Mouse (Mus musculus) kidney, adult 9 months (tissue): ENCODE data around the gene Kdm2b.
A peak's percentile ranks its signal among the peaks of the same experiment; 100 is the strongest.

Experiments used
- DNase-seq: peaks from one replicate; pipeline ENCODE4 v3.0.0; 2022

Kdm2b gene

DNA sequence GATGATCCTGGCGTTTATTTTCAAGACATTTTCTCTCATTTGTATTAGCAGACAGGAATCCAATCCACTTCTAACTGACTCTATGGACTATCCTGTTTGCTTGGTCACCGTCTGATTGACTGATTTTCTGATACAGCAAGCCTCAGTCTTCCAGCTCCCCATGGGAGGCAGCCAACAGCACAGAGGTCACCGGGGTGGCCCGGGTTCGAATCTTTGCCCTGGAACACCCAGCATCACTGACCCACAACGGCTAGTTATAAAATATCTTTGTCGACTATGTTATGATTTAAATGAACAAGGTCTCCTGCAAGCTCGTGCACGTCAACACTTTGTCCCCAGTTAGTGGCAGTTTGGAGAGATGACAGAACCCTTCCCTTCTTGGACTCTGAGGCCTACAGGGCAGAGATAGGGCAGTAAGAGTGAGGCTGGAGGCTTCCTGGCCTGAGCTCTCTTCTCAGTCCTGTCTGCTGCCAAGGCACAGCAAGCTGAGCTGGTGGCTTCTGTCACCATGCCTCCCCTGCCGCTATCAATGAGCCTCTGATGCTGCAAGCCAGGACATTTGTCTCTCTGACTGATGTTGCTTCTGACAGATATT is 65.7 kb downstream of the Kdm2b start:
- DNase-seq = peak; percentile 75

DNA sequence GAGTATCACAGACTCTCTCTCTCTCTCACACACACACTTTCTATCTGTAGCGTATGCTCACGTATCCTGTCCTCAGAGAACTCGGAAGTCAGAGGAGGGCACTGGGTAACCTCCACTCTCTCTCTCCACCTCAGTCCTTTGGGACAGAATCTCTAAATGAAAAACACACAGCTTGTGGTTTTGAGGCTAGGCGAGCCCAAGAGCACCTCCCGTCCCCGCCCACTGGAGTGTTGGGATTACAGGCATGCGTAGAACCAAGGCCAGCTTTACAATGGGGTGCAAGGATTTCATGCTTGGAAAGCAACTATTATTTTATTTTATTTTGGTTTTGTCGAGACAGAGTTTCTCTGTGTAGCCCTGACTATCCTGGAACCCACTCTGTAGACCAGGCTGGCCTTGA is 67.7 kb downstream of the Kdm2b start:
- DNase-seq = no peak

DNA sequence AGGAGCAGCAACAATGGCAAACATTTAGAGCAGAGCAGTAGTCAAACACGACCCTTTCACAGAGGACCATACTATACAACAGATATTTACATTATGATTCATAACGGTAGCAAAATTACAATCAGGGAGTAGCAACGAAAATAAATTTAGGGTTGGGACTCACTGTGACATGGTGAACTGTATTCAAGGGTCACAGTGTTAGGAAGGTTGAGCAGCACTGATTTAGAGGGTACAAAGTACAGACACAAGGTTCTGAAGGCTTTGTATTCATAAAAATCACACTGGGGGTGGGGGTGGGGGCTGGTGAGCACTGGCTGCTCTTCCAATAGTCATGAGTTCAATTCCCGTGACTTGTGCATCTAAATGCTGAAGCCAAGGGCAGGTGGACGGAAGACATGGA is 69.1 kb downstream of the Kdm2b start:
- DNase-seq = no peak

DNA sequence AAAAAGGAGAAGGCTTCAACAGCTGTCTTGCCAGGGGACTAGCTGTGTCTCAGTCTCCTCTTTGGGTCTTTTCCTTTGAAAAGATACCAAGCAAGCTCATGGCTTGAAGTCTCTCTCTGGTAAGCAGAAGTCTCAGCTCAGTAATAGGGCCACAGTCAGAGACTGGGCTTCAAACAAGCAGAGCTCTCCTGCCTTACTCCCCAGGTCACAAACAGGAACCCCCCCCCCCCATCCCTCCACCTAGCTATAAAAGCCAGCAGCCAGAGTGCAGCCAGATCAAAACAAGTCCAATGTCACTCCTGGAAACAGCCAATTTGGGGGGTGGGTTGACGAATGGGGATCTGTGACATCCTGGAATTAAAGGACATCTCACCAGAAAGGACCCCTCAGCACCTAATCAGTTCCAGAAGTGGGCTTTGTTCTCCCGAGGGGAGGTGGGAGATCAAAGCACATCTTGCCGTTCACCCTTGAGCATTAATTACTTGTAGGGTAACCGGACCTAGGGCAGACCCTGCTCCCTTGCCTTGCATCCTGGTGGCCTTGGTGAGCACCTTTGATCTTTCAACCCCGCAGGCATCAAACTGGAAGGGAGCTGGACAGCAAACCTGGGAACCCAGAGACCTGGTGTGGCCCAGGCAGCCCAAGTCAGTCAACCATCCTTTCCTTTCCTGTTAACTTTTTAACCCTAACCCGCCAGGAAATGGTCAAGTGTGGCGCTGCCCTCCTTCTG is 71.5 kb downstream of the Kdm2b start:
- DNase-seq = no peak

DNA sequence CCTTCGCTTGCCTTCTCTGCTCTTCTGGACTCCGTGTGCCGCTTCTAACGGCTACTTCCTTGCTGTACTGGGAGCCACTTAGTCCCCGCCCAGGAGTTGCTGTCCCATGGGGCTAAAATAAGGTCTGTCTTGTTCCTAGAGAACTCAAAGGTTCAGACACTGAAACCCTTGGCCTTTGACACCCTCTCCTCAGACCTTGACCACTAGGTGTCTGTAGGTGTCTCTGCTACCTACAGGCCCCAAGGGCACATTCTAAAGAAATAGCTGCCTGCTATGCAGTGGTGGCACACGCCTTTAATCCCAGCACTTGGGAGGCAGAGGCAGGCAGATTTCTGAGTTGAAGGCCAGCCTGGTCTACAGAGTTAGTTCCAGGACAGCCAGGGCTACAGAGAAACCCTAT is 73.5 kb downstream of the Kdm2b start:
- no peak for DNase-seq

DNA sequence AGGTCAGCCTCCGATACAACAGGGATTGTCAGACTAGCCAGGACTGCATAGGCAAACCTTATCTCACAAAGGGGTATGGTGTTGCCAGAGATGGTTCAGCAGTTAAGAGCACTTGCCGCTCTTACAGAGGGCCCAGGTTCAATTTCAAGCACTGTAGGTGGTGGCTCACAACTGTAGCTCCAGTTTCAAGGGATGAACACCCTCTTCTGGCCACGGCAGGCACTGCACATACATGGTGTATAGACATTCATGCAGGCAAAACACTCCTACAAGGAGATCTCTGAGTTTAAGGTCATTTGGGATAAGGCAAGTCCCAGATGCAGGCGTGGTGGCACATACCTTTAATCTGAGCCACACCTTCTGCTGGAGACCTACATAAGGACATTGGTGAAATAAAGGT is 76.8 kb downstream of the Kdm2b start:
- no peak for DNase-seq

DNA sequence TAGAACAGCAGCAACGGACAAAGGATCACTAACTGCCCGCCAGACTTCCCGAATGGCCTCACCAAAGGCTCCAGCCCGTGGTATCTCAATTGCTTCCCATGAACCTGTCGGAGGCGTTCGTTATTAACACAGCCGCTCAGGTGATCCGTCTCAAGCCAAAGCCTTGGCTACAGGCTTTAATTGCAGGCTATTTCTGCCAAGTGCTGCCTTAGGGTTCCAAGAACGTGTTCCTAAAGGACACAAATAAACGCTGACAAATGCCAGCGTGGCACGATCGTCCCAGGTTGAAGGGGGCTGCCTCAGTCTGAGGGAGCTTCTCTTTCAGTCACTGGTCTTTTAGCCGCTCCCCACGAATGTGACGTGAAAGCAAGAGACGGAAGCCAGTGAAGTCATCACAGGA is 80.1 kb downstream of the Kdm2b start:
- no peak for DNase-seq

DNA sequence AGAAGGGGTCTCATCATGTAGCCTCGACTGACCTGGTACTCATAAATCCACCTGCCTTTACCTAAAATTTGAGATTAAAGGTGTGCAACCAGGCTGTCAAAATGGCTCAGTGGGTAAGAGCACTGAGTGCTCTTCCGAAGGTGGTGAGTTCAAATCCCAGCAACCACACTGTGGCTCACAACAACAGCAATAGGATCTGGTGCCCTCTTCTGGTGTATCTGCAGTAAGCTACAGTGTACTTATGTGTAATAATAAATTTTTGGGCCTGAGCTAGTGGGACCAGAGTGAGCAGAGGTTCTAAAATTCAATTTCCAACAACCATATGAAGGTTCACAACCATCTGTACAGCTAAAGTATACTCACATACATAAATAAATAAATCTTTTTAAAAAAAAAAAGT is 81.6 kb downstream of the Kdm2b start:
- no peak for DNase-seq

DNA sequence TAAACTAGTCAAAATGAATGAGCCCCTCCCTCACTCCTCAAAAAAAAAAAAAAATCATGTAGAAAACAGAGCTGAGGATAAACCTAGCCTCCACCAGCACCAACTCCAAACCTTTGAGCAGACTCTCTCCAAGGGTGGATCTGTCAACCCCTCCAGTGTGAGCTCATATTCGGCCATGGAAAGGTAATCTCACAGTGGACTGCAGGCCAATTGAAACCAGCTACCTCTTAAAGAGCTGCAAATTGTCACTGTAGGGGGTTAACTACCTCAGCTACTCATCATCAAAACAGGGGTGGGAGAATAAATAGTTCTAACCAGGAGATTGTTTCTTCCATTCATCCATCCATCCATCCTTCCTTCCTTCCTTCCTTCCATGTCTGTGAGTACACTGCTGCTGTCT is 82.4 kb downstream of the Kdm2b start:
- DNase-seq = no peak

DNA sequence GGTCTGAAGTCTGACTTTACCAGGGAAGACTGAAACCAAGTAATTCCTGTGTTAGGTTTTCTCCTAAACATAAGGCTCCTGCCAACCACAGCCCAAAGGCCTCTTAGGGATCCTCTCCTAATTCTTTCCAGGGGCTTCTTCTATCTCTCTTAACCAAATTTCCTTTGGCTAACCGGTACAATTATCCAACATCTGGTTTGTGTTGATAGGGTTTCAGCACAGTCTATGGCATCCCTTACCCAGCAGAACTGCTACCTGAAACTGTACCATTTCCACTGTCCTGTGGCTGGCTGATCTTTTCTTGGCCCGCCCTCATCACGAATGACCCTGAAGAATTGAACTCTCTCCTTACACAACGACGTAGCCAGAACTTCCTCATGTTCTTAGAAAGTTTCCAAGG is 86.5 kb downstream of the Kdm2b start:
- DNase-seq = no peak

DNA sequence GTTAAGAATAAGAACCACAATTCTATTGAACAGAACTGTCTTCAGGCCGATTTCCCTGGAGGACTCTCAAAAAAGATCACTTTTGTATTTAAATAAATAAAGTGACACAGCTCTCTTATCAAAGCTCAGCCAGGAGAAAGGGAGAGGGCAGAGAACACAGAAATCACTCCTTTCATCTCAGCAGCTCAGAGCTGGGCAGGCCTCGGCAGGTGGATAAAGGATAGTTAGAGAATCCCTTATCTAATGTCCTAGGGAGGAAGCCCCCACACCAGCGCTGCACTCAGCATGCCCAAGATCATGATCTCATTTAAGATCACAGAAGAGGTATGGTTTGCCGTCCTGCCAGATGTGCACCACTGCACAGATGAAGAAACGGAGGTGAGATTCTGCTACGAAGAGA is 87.4 kb downstream of the Kdm2b start:
- no peak for DNase-seq

DNA sequence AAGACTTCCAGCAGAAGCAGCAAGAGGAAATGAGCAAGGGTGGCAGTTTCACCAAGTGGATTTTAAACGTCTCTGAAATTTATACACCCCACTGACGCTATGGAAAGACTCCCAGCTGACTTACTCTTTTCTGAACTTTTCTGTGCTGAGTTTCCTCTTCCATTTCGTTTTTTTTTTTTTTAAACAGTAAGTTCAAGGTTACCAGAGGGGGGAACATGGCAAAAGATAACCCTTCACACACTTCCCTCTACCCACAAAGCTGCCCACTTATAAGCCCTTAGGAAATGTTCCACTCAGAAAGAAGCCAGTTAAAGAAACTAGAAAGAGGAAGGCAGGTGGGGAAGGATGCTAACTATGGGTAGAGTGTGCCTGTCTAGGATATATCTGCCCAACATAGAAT is 88.0 kb downstream of the Kdm2b start:
- no peak for DNase-seq

DNA sequence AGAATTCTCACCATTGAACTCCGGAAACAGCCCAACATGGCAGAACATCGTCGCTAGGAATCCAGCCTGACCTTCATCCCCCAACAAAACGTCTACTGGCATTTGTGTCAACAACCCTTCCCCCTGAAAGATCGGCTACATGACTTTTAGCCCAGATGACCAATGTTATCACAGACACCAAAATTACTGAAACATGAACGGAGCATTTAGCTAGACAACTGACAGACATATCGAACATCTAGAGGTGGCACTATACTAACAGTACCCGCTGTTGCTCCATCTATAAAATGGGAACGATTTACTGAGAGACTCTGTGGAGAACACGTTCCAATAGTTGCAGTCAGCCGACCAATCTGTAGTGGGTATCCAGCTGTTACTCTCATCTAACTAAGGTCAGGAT is 88.4 kb downstream of the Kdm2b start:
- no peak for DNase-seq

DNA sequence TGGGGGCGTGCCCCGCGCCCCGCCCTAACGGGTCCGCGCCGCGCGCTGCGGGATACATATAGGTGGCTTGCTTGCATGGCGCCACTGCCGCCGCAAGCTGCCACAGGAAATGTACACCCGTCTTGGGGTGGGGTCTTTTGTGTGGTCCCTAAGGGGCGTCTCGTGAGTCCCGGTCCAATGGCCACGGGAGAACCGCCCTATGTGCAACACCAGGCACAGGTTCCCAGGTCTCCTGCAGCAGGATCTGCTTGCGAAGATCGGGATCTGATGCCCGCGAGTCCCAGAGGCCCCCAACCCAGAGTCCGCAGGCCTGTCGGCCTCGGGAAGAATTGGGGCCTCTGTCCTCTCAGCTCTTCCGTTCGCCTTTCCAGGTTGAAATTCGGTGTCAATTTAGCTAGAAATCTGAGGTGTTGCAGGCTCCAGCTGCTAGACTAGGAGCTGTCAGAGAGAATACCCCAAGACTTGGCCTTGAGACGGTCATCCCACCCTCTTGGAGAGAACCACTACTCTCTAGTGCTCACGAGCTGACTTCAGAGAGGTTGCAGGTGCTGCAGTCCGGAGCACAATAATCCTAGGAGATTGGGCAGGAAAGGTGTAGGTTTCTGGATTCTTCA is 89.0 kb downstream of the Kdm2b start:
- DNase-seq = no peak

DNA sequence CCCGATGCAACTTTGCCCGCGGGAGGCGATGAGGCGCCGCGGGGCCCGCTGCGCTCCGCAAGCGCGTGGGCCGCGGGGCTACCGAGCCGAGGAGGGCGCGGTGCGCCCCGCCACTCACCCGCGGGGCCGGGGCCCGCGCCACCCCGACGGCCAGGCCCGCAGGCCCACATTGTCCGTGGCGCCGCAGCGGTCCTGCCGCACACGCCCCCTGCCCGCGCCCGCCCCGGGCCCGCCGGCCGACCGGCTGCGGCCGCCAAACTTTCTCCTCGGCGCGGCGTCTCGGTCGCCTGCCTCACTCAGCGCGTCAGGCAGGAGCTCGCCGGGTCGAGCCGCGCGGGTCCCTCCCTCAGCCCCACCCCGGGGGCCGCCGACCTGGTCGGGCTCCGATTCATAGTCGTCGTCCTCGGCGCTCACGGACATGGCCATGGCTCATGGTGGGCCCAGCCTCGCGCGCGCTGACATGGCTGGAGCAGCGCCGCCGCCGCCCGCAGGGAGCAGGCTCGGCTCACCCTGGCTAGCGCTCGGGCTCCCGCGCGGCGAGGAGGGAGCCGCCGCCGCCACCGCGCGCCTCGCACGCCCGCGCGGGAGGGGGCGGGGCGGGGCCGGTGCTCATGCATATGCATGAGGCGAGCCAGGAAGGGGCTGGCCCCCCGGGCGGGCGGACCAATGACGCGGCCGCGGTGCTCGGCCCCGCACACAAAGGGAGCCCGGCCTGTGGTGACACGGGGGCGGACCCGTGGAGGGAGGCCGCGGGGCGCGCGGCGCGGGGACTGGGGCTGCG is 89.7 kb downstream of the Kdm2b start:
- DNase-seq = peak; percentile 90

DNA sequence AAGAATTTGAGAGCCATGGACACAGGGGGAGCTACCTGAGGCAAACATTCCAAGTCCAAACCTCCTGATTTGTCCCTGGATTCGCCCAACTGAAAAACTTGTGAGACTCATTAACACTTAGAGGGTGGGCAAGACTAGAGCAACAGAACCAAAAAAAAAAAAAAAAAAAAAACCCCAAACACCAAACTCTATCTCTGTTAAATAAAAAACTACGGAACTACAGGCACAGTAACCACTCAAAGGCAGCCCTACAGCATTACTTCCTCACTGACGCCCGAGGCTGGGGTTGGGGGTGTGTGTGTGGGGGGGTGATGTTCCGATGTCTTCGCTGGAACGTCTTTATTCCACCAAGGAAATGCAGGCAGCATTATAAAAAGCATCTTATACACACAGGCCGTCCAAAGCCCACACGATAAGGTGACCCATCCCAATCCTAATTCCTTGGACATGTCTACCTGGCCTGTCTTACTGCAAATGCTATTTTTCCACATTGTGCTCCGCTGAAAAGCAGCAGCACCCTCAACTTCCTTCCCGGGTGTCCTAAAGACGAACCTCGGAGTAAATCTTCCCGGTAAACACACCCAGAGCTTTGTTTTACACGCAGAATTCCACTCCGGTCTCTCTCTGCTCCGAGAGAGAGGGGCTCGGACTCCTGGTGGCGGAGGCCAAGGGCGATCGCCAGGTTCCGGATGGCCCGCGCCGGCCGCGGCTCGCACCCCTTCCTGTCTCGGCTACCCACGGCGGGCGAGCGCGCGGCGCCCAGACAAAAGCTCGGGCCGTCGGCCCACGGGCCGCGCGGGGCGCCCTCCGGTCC is 90.5 kb downstream of the Kdm2b start:
- no peak for DNase-seq

DNA sequence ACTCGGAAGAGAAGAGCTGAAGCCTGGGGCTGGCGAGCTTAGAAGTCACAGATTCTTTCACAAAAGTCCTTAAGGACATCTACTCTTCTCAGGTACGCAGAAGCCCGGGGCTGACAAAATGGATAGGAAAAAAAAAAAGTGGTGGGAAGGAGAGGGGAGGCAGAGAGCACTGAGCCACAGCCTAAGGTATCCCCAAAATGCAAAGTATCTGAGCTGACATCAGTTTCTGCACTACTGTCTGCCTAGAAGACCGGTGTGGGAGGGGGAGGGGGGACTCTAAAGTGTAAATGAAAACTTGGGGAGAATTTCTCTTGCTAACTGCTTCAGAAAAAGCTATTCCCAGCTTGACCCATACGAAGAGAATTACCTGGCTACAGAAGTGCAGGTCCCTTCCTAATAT is 91.5 kb downstream of the Kdm2b start:
- no peak for DNase-seq

DNA sequence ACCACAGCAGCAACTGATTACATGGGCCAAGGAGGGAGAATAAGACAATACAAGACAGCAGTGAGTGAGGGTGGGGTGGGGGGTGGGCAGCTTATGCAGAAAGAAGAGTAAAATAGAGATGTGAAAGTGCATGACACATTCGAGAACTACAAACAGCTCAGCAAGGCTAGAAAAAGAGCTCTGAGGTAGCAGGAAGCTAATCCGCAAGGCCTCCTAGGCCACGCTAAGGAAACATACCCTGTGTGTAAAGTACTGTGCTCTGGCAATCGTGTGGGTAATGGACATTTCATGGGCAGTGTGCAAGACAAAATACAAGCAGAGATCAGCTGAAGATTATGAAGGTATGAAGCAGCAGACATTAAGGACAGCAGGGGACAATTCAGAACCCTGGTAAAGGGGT is 94.8 kb downstream of the Kdm2b start:
- DNase-seq = no peak

DNA sequence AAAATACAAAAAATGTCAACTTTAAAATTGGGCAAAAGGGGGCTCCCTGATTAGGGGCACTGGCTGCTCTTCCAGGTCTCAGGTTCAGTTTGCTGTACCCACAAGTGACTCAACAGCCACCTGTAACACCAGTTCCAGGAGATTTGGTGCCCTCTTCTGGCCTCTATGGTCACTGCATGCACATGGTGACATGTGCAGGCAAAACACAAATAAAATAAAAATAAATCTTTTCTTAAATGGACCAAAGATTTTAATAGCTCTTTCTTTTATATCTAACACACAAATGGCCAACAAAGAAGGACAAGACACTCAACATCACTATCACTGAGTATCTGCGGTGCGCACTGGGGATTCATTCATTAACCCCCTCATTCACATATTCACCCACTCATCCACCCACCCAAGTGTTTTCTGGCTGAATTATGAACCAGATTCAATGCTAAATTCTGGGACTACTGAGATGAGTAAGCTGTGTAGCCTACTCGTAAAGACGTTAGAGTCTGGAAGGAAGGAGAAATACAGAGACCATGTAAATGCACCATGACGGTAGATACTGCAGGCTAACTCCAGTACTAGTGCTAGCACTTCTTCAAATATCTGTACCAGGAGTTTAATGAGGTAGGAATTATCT is 95.5 kb downstream of the Kdm2b start:
- DNase-seq = peak; percentile 70

DNA sequence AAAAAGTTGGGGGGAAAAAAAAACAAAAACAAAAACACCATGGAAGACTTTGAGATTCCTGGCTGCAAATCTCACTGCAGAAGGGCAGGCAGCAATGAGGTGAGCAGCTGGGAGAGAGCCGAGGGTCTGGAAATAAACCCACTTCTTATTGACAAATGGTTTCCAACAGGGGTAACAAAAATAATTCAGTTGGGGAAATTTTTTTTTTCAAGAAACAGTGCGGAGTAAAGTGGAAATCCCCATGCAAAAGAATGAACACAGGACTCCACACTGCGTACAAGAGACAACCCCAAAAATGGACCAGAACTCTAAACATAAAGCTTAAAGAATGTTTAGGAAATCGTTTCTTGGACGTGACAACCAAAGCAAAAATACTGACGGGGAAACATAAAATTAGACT is 96.4 kb downstream of the Kdm2b start:
- DNase-seq = no peak

DNA sequence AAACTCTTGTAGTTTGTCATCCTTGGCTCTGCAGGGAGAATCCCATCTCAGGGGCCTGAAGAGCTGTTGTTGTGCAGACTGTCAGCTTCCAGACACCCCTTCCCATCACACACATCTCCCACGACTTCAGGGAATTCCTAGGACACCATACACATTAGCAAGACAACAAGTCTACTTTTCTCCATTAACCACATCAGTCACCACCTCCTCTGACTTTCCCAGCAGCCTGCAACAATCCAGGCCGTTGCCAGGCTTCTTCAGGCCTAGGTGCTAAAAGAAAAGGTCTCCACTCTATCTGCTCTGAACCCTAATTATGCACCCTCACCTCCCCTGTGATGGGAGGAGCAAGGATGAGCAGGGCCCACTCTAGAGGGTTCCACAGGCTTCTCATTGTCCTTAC is 99.2 kb downstream of the Kdm2b start:
- no peak for DNase-seq

DNA sequence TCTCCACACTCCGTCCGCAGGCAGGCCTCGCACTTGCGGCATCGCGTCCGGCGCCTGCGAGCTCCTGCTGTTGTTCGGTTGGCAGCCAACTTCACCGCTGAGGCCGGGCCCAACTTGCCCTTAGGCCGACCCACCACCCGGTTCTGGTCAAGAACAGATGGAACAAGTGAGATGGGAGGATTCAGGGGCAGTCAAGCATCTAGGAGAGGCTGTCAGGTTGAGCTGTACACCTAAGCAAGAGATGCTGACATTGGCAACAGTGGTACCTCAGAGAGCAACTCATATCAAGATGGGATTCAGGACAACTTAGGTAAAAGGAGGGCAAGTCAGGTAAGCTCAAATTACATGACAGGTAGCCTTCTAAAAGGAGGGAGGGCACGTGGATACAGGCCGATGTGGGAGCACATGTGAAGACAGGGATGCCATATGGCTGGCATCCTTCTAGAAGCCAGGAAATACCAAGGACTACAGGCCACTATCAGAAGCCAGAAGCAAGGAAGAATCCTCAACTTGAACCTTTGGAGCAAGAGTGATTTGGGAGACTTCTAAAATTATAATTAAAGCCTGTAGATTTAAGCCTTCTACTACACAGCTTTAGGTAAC is 100.9 kb downstream of the Kdm2b start:
- DNase-seq = no peak
